Mouse (Mus musculus) layer of hippocampus, postnatal 14 days (tissue): ENCODE results near the gene Ino80. TPM values are rescaled to one million over a fixed set of nuclear protein-coding genes. Genes with fewer than 3 reads are reported as not detected.

Source experiments
- DNase-seq, 2 experiments: peaks; one replicate each; pipeline ENCODE4 v3.0.0; 2021 to 2022; ENCODE audit warnings: low spot score in 2 of 2, mixed read lengths in 1 of 2
- total RNA-seq, 2 experiments: library from RNA; stranded (reverse); gene quantifications; 2 replicates each; pipeline ENCODE4 v1.2.3; 2021

The Ino80 gene
- total RNA-seq, 2 experiments from 2014 or later: 16.9 to 17.0 TPM

GRCm38 (mm10) chr2:119325568-119326143 is 151.8 kb downstream of the Ino80 start, which contains the start of gene Dll4:
Dll4 (plus strand) TSS chr2:119325784.
- DNase-seq: no peak

DNA sequence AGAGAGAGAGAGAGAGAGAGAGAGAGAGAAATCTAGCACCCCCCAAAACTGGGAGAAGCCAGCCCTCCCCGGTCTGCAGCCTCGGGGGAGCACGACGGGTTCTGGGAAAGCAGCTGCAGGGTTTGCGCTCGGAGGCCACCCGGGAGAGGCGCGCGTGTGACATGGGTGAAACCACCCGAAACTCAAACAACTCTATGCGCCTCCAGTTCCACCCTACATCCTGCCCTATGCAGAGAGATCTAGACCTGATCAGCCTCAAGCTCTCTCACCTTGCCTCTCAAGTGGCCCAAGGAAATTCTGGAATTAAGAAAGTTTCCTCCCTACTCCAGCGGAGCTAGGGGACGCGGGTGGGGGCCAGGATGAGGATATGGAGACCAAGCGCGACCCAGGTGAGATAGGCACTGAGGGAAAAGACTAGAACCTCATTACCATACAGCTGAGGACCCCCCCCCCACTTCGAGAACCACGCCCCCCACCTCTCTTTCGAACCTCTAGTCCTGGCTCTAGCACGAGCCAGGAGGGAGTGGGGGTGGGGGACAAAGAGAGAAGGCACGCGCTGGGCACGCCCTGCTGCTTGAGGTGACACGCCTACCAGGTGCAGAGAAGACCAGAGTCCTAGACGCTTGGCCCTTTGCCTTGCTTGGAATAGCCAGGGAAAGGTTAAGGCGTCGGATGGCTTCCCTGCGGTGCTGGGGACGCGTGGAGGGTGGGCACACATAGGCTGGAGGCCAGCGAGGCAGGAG is 152.7 kb downstream of the Ino80 start:
- DNase-seq: no peak

DNA sequence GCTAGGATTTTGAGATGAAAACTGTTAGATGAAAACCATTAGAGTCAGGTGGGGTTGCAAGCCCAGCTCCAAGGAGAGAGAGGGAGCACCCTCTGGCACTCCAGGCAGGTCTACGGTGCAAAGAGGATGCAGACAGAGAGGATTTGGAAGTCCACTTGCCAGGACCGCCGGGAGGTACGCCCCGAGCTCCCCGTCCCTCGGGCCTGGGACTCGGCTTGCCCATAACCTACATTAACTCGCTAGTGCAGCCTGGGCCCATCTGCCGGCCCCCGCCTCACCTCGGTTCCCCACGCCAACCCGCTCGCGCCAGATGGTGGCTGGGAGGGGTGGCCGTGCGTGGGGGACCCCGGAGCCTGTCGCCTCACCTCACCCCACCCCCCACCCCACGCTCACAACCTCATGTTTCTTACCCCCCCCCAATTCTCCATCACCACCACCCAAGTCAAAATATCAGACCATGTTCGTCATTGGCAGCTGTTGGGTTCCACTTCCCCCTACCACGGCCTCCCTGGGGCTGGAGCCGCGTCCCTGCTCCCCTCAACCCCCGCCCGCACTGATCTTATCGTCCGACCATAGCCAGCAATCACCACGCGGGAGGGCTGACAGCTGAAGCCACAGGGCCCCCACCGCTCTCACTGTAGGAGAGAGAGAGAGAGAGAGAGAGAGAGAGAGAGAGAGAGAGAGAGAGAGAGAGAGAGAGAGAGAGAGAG is 153.5 kb downstream of the Ino80 start:
- DNase-seq: no peak

Other genes starting within 250 kb of the Ino80 start
- not detected for gene Ppp1r14d, start 247.8 kb downstream of the Ino80 start, total RNA-seq
- gene Spint1, start 240.3 kb downstream of the Ino80 start, total RNA-seq: under 1 TPM; 0.64 to 0.88 TPM
- gene Rhov, start 206.4 kb downstream of the Ino80 start, total RNA-seq: 1 to 10 TPM; 9.4 to 9.6 TPM
- 10 to 100 TPM; 34.0 to 34.3 TPM for gene Vps18, start 188.9 kb downstream of the Ino80 start, total RNA-seq
- 1 to 10 TPM; 5.6 to 6.3 TPM for gene Dll4, start 151.9 kb downstream of the Ino80 start, total RNA-seq
- gene Chac1, start 126.5 kb downstream of the Ino80 start, total RNA-seq: 1 to 10 TPM; 6.6 to 7.8 TPM
- gene Exd1, start 69.9 kb upstream of the Ino80 start, total RNA-seq: 1 to 10 TPM in 1 of 2 experiments, under 1 TPM in 1; 0.62 to 1.1 TPM
- 100 to 1,000 TPM; 151 TPM for gene Chp1, start 70.0 kb upstream of the Ino80 start, total RNA-seq
- gene Nusap1, start 140.6 kb upstream of the Ino80 start, total RNA-seq: 1 to 10 TPM; 1.1 to 1.8 TPM
- gene Oip5, start 140.8 kb upstream of the Ino80 start, total RNA-seq: 1 to 10 TPM; 1.5 to 1.6 TPM
- gene Ndufaf1, start 185.1 kb upstream of the Ino80 start, total RNA-seq: 10 to 100 TPM; 29.2 to 30.3 TPM
- 10 to 100 TPM; 58.0 to 59.9 TPM for gene Rtf1, start 197.4 kb upstream of the Ino80 start, total RNA-seq